Mouse (Mus musculus) fat pad, adult 2 months (tissue): ENCODE results near the gene Neu1.
A peak's percentile ranks its signal among the peaks of the same experiment; 100 is the strongest.
"Not testable (repeated sequence)": the region's sequence is repeated elsewhere in the genome, so short reads cannot be mapped to it uniquely, and the experiment has no call there.

Experiments used
- DNase-seq: peaks from one replicate; pipeline ENCODE4 v3.0.0-alpha.2; 2011; ENCODE audit warnings: low read depth, low spot score; ENCODE audit errors: extremely low read depth

Neu1 gene

DNA sequence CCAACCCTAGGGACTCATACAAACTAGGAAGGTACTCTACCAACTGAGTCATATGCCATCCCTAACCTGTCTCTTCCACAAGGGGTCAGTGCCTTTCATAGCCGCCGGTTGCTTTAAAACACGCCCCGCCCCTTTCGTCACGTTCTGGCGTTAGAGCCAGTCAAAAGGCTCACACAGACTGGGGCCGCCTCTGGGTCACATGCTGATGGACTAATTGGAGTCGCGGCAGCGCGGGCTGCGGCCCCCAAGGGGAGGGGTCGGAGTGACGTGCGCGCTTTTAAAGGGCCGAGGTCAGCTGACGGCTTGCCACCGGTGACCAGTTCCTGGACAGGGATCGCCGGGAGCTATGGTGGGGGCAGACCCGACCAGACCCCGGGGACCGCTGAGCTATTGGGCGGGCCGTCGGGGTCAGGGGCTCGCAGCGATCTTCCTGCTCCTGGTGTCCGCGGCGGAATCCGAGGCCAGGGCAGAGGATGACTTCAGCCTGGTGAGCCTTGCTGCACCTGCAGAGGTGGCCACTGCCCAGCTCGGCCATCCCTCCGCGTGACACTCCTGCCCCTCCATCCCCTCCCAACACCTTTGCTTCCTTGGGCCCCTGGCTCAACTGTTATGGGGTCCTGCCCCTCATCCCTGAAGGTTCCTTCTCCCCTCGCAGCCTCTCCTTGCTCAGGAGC is at the start of gene Neu1:
Gene Neu1, plus strand, starts transcription at position 193 of the 674 bp plus-strand sequence.
- peak; percentile 73 for DNase-seq

DNA sequence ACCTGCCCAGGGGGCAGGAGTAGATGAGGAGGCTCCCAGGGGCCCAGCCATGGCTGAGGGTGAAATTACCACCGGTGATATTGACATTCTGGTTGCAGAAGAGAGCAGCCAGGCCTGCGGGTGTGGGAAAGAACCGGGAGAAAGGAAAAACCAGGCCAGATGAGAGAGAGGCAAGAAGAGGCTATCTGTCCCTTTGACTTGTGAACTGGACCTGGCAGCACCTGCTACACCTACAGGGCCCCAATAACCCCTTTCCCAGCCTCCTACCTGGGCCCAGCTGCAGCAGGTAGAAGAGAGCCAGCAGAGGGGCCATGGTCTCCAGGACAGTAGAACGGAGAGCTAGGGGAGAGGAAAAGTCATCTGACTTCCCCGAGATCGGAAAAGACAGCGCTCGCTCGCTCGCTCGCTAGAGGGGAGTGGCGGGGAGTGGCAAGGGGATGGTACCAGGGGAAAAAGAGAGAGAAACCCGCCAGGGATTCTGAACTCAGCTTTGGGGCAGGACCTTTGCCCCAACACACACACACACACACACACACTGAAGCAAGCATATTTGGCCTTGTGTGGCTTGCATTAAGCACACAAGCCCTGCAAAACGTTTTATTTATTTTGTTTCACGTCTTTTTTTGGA is 49.3 kb upstream of the Neu1 start, which contains the start of gene Gm20547:
Gene Gm20547, minus strand, starts transcription at position 360 of the 628 bp plus-strand sequence.
- DNase-seq = no peak

DNA sequence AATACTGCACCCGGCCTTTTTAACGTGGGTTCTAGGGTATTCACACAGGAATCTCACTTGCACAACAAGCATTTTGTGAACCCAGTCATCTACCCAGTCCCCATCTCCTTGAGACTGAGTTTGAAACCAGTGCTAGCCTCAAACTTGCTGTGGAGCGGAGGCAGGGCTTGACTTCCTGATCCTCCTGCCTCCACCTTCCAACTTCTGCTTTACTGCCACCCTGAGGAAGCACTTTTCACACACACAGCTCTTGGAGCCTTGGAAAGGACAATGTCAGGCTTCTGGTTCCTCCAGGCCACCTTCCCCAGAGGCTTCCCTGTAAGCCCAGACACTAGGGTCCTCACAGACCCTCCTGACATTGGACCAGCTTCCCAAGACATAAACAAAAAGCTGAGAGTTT is 47.7 kb upstream of the Neu1 start:
- no peak for DNase-seq

GRCm38 (mm10) chr17:34884704-34885103 is 46.3 kb upstream of the Neu1 start:
- no peak for DNase-seq

GRCm38 (mm10) chr17:34885615-34886014 is 45.4 kb upstream of the Neu1 start:
- DNase-seq = no peak

GRCm38 (mm10) chr17:34887942-34888341 is 43.1 kb upstream of the Neu1 start:
- no peak for DNase-seq

GRCm38 (mm10) chr17:34890074-34890743 is 40.8 kb upstream of the Neu1 start:
- DNase-seq = no peak

DNA sequence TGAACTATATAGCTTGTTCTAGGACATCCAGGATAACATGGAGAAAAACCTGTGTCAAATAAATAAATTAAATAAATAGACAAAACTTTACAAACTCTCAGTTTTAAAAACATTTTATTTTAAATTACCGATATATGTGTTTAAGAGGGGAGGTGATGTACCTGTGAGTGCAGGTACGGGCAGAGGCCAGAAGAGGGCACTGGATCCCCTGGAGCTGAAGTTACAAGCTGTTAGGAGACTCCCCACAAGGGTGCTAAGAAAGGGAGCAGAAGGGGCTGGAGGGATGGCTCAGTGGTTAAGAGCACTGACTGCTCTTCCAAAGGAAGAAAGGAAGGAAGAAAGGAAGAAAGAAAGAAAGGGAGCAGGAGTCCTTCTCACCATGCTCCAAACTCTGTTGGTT is 39.7 kb upstream of the Neu1 start:
- no peak for DNase-seq

DNA sequence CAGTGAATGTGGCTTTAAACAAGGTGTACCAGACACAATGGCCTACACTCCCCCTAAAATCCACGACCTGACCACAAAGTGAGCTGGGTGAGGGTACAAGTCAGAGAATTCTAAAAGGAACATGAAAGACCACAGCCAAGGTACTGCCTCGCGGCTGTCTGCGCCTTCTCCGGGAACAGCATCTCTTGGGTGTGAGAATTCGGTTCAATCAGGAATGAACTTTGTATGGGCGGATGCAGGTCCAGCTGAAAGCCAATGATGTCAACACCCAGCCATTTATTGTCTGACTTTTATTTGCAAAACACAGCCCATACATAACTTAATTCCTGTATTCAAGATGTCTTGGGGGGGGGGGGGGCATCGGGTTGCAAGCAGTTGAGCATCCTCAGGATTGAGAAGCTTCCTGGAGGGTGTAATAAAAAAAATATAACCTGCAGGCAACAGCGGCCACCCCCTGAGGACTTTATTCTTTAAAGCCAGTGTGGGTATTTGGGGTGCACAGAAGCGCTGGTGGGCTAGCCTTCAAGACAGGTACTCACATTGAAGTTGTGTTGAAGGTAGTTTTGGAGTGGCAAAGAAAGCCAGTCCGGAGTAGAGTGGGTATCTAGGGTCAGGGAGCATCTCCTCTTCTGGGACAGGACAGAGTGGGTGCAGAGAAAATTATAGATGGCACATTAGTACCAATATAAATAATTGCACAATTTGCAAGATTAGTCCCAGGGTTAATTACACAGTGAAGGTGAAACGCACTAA is 37.8 kb upstream of the Neu1 start:
- no peak for DNase-seq

GRCm38 (mm10) chr17:34894074-34894597 is 36.9 kb upstream of the Neu1 start:
- no peak for DNase-seq

GRCm38 (mm10) chr17:34894801-34895530 is 36.1 kb upstream of the Neu1 start:
- DNase-seq = no peak

GRCm38 (mm10) chr17:34895724-34896123 is 35.3 kb upstream of the Neu1 start:
- DNase-seq = no peak

DNA sequence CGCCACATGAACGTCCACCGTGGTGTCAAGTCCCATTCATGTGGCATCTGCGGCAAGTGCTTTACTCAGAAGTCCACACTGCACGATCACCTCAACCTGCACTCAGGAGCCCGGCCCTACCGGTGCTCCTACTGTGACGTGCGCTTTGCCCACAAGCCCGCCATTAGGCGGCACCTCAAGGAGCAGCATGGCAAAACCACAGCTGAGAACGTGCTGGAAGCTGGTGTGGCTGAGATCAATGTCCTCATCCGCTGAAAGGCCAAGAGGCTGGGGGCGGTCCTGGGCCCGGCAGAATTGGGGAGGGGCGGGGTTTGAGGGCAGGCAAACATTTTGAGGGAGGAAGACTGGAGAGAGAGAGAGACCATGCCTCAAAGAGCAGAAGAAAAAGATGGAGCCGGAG is 34.7 kb upstream of the Neu1 start:
- no peak for DNase-seq

DNA sequence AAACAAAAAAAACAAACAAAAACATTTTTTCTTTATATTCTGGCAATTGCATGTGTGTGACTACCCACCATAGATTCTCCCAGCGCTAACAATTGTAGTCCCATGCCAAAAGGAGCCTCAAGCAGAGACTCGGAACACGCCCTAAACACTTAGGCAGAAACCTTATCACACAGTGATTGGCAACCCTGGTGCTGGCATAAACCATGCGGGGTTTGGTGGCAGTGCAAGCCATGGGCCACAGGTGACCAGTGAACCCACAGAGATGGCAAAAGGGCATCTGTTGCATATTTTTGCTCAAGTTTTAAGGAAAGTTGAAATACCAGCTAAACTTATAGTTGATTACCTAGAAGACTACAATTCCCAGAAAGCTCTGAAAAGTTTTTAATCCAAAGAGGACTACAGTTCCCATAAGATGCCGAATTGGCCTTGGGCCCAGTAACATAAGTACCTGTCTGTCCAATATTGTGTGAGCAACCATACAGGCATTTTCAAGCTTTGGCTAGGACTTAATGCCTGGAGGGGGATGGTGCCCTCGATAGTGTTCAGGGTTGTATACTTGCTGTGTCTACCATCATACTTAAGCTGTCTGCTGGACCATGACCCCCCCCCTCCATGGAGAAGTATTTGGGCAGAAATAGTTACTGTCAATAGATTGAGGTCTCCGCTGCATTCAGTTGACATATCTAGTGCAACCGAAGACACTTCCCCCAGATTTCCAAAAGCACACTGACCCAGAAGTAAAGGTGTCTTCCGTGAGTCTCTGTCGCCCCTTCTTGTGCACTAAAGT is 33.5 kb upstream of the Neu1 start:
- peak; percentile 74 for DNase-seq

- no peak for DNase-seq
These were observed 32.9 kb upstream of the Neu1 start, which contains the start of the genes C2 and Ehmt2 for GRCm38 (mm10) chr17:34898160-34898586. TSS of gene C2 (minus strand) at chr17:34898265. TSS of gene Ehmt2 (plus strand) at chr17:34898469.

GRCm38 (mm10) chr17:34898706-34899052 is 32.4 kb upstream of the Neu1 start:
- DNase-seq = no peak

- DNase-seq = no peak
These were observed 31.8 kb upstream of the Neu1 start for GRCm38 (mm10) chr17:34899053-34899889.

DNA sequence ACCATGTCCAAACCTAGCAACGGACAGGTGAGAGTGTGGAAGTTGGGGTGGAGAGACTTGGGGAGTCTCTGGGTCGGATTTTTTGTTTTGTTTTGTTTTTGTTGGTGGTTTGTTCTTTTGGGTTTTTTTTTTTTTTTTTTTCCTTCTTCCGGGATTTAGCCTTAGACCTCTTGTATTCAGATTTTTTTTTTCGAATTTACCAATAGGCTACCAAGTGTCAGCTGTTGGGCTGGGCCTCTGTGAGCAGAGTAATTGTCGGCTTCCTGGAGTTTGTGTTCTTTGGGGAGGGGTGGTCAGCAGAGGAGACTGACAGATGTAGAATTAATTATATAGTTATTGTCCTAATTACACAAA is 31.2 kb upstream of the Neu1 start:
- no peak for DNase-seq

DNA sequence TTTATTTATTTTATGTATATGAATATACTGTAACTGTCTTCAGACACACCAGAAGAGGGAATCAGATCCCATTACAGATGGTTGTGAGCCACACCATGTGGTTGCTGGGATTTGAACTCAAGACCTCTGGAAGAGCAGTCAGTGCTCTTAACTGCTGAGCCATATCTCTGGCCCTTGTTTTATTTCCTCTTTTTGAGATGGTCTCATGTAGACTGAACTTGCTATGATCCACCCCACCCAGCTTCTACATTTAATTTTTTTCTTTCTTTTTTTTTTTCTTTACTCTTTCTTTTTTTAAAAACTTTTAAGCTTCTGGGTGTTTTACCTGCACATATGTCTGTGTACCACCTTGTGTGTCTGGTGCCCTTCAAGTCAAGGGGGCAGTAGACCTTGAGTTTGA is 30.2 kb upstream of the Neu1 start:
- DNase-seq = not testable (repeated sequence)
